Mouse (Mus musculus): Measurements from ENCODE around the gene Ugt1a1. TPM values are rescaled to one million over a fixed set of nuclear protein-coding genes. Genes with fewer than 3 reads are reported as not detected.

The Ugt1a1 gene
- polyA plus RNA-seq, 1 experiment from 2014 or later = 437 TPM

DNA sequence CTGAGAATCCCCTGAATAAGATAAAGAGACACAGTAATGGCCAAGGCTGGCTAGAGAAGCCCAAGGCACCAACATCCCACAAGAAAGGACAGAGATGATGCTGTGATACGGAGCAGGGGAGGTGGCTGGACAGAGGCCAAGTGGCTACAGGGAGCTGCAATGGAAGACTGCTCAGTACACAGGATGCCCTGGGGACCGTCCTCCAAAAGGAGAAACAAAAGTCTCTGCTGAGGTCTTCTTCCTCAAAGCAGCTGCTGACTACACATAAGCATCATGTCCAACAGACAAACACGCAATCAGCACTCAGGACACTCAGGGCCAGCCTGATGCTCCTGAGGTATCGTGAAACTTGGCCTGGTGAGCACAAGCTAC, 53.1 kb downstream of the Ugt1a1 start:
- no peak overlapping the region for H3K9ac ChIP-seq (replicated peaks)
- peaks cover 39% of the 10 kb centered on the region for H3K4me1 ChIP-seq (ENCODE audit: insufficient read depth)
- H3K4me3 ChIP-seq (ENCODE audit: low read depth, low read length) = no peak overlapping the region
- no peaks in the 10 kb centered on the region for H3K27me3 ChIP-seq (ENCODE audit: insufficient read depth, low read length)
- ATAC-seq (no peak), DNase-seq (no peak)
- 72% methylated on average over 4 of the region's 4 CpGs for WGBS (ENCODE audit: insufficient replicate concordance)
- H3K27ac ChIP-seq (ENCODE audit: low read depth) = no peak overlapping the region
- TF ChIP-seq EP300 (IDR thresholded peaks at IDR 0.05; ENCODE audit: low read depth) (no peak), CTCF (IDR thresholded peaks at IDR 0.05; ENCODE audit: low read depth) (no peak)
- peaks cover 88% of the 10 kb centered on the region for H3K36me3 ChIP-seq (replicated peaks; ENCODE audit: insufficient read depth, low read length)
- no peak overlapping the region for H3K4me2 ChIP-seq (ENCODE audit: low read depth, low read length)
- H3K9me3 ChIP-seq (ENCODE audit: low read length) = no peaks in the 10 kb centered on the region

DNA sequence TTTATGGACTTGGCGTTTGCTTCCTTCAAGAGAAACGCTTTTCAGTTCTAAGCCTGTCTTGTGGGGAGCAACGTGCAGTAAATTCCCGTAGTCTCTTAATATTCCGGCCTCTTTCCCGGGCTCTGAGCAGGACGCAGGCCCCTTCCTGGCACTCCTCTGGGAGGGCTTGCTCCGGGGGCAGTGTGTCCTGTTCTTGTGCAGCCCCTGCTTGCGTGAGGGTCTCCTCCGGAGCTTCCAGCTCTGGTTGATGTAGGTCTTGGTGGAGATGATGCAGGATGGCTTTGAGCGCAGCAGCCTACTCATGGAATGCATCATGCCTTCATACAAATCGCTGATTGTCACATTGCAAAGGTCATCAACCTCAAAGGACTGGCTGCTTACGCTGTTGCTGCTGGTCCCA, 54.4 kb downstream of the Ugt1a1 start:
- WGBS (ENCODE audit: insufficient replicate concordance) = 87% methylated on average over 13 of the region's 13 CpGs
- H3K27me3 ChIP-seq (ENCODE audit: insufficient read depth, low read length) = no peaks in the 10 kb centered on the region

DNA sequence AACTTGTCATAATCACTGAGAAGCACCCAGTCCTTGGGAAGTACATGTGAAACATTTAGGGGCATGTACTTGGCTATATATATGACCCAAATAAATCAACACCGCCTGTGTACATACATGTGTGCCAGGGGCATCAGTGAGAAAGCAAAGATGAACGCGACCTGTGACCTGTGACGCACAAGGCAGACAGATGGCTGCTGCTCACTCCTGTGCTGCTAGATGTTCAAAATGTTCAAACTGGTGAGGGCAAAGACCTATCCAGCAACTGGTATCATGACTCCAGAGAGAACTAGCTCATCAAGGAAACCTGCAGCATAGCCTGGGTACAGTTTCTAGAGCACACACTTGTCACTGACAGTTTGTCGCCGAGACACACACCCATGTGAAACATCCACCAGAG, 55.7 kb downstream of the Ugt1a1 start:
- DNase-seq (no peak), ATAC-seq (no peak)
- Histone ChIP-seq H3K27ac (ENCODE audit: low read depth) (no peak overlapping the region), H3K4me1 (ENCODE audit: insufficient read depth) (peaks cover 15% of the 10 kb centered on the region), H3K9me3 (ENCODE audit: low read length) (no peaks in the 10 kb centered on the region), H3K9ac (replicated peaks) (no peak overlapping the region), H3K4me2 (ENCODE audit: low read depth, low read length) (no peak overlapping the region), H3K36me3 (replicated peaks; ENCODE audit: insufficient read depth, low read length) (peaks cover 90% of the 10 kb centered on the region), H3K27me3 (ENCODE audit: insufficient read depth, low read length) (no peaks in the 10 kb centered on the region), H3K4me3 (ENCODE audit: low read depth, low read length) (no peak overlapping the region)
- WGBS (ENCODE audit: insufficient replicate concordance) = 88% methylated on average over 6 of the region's 6 CpGs
- no peak for TF ChIP-seq EP300 (IDR thresholded peaks at IDR 0.05; ENCODE audit: low read depth)
- no peak for TF ChIP-seq CTCF (IDR thresholded peaks at IDR 0.05; ENCODE audit: low read depth)

More for the DNA sequence above, 54.4 kb downstream of the Ugt1a1 start:
- no peak for DNase-seq
- Histone ChIP-seq H3K9ac (replicated peaks) (no peak overlapping the region), H3K4me1 (ENCODE audit: insufficient read depth) (peaks cover 29% of the 10 kb centered on the region), H3K4me3 (ENCODE audit: low read depth, low read length) (no peak overlapping the region), H3K27ac (ENCODE audit: low read depth) (no peak overlapping the region), H3K4me2 (ENCODE audit: low read depth, low read length) (no peak overlapping the region), H3K9me3 (ENCODE audit: low read length) (no peaks in the 10 kb centered on the region), H3K36me3 (replicated peaks; ENCODE audit: insufficient read depth, low read length) (peaks cover 90% of the 10 kb centered on the region)
- ATAC-seq = no peak
- no peak for TF ChIP-seq CTCF (IDR thresholded peaks at IDR 0.05; ENCODE audit: low read depth)

DNA sequence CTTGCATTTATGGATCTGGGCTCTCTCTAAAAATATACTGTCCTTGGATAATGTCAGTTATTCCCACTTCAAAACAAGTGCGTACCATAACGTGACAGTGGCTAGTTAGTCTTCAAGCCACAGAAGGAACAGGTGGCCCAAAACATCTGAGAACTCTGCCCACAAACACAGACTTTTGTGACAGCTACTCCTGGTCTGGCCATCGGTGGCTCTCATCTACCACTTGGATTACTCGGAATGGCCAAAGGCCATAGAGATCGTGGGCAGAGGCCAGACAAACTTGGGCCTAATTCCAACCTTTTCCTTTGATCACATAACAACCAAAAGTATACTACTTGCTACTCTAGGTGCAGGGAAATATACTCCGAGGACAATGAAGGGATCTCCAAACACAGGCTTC, 56.3 kb downstream of the Ugt1a1 start:
- H3K27ac ChIP-seq (ENCODE audit: low read depth) = no peak overlapping the region
- no peak for TF ChIP-seq EP300 (IDR thresholded peaks at IDR 0.05; ENCODE audit: low read depth)
- no peak for TF ChIP-seq CTCF (IDR thresholded peaks at IDR 0.05; ENCODE audit: low read depth)
- peaks cover 90% of the 10 kb centered on the region for H3K36me3 ChIP-seq (replicated peaks; ENCODE audit: insufficient read depth, low read length)
- peaks cover 11% of the 10 kb centered on the region for H3K4me1 ChIP-seq (ENCODE audit: insufficient read depth)
- no peak for DNase-seq
- no peak for ATAC-seq
- H3K9me3 ChIP-seq (ENCODE audit: low read length) = no peaks in the 10 kb centered on the region
- H3K4me3 ChIP-seq (ENCODE audit: low read depth, low read length) = no peak overlapping the region
- H3K9ac ChIP-seq (replicated peaks) = no peak overlapping the region
- no peaks in the 10 kb centered on the region for H3K27me3 ChIP-seq (ENCODE audit: insufficient read depth, low read length)
- 78% methylated on average over 6 of the region's 6 CpGs for WGBS (ENCODE audit: insufficient replicate concordance)
- no peak overlapping the region for H3K4me2 ChIP-seq (ENCODE audit: low read depth, low read length)

Other genes with a start within 250 kb of the Ugt1a1 start
- 7.3 and 9.2 TPM in 2 replicates for gene Usp40, start 203.4 kb upstream of the Ugt1a1 start, polyA plus RNA-seq (2015; fragmentation: Nextera tagmentation; extraction: Ambion mirVana)
- gene Ugt1a10, start 156.6 kb upstream of the Ugt1a1 start, polyA plus RNA-seq (2015; fragmentation: Nextera tagmentation; extraction: Ambion mirVana) = 0.21 and 0.45 TPM in 2 replicates
- 0.54 and 0.56 TPM in 2 replicates for gene Ugt1a9, start 141.2 kb upstream of the Ugt1a1 start, polyA plus RNA-seq (2015; fragmentation: Nextera tagmentation; extraction: Ambion mirVana)
- not detected in 2 replicates for gene Ugt1a8, start 124.1 kb upstream of the Ugt1a1 start, polyA plus RNA-seq (2015; fragmentation: Nextera tagmentation; extraction: Ambion mirVana)
- gene Ugt1a7c, start 116.9 kb upstream of the Ugt1a1 start, polyA plus RNA-seq (2015; fragmentation: Nextera tagmentation; extraction: Ambion mirVana) = 2.3 and 2.9 TPM in 2 replicates
- 28.8 and 29.4 TPM in 2 replicates for gene Ugt1a6b, start 108.7 kb upstream of the Ugt1a1 start, polyA plus RNA-seq (2015; fragmentation: Nextera tagmentation; extraction: Ambion mirVana)
- 27.7 and 28.5 TPM in 2 replicates for gene Ugt1a6a, start 77.2 kb upstream of the Ugt1a1 start, polyA plus RNA-seq (2015; fragmentation: Nextera tagmentation; extraction: Ambion mirVana)
- gene Ugt1a5, start 45.9 kb upstream of the Ugt1a1 start, polyA plus RNA-seq (2015; fragmentation: Nextera tagmentation; extraction: Ambion mirVana) = 0.08 and 0.19 TPM in 2 replicates
- not detected in 2 replicates for gene Ugt1a2, start 11.4 kb upstream of the Ugt1a1 start, polyA plus RNA-seq (2015; fragmentation: Nextera tagmentation; extraction: Ambion mirVana)
- gene Dnajb3, start 6.2 kb upstream of the Ugt1a1 start, polyA plus RNA-seq (2015; fragmentation: Nextera tagmentation; extraction: Ambion mirVana) = 7.1 and 7.8 TPM in 2 replicates
- 0.61 and 0.66 TPM in 2 replicates for gene Mroh2a, start 15.0 kb downstream of the Ugt1a1 start, polyA plus RNA-seq (2015; fragmentation: Nextera tagmentation; extraction: Ambion mirVana)
- 31.4 and 37.0 TPM in 2 replicates for gene Hjurp, start 65.7 kb downstream of the Ugt1a1 start, polyA plus RNA-seq (2015; fragmentation: Nextera tagmentation; extraction: Ambion mirVana)
- not detected in 2 replicates for gene Trpm8, start 65.7 kb downstream of the Ugt1a1 start, polyA plus RNA-seq (2015; fragmentation: Nextera tagmentation; extraction: Ambion mirVana)
- gene Spp2, start 195.0 kb downstream of the Ugt1a1 start, polyA plus RNA-seq (2015; fragmentation: Nextera tagmentation; extraction: Ambion mirVana) = 738 and 756 TPM in 2 replicates